Mouse (Mus musculus): ENCODE data around the gene Polr1e. TPM values are rescaled to one million over a fixed set of nuclear protein-coding genes. Genes with fewer than 3 reads are reported as not detected.
"Not testable (repeated sequence)": the region's sequence is repeated elsewhere in the genome, so short reads cannot be mapped to it uniquely, and the experiment has no call there.

Polr1e gene
- total RNA-seq, 4 experiments from 2014 or later: 17.5 to 23.3 (median 20.6) TPM

DNA sequence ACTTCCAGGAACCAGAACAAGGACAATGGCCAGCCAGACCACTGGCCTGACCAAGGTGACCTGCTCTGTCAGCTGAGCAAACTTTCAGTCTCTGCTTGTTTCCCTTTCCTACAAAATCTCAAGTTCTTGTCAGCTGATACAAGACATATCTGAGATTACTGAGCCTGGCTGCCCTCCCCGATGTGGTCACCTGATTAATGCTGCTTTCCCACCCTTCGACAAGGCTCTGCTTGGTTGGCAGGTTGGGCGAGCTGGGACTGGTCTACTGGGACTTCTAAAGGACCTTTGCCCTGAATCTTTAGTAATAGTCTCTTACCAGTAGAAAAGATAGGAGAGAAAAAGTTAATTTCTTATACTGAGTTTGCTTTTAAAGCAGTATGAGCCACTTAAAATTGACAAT is 12.9 kb upstream of the Polr1e start:
- no peak for DNase-seq (ENCODE audit: low spot score)

DNA sequence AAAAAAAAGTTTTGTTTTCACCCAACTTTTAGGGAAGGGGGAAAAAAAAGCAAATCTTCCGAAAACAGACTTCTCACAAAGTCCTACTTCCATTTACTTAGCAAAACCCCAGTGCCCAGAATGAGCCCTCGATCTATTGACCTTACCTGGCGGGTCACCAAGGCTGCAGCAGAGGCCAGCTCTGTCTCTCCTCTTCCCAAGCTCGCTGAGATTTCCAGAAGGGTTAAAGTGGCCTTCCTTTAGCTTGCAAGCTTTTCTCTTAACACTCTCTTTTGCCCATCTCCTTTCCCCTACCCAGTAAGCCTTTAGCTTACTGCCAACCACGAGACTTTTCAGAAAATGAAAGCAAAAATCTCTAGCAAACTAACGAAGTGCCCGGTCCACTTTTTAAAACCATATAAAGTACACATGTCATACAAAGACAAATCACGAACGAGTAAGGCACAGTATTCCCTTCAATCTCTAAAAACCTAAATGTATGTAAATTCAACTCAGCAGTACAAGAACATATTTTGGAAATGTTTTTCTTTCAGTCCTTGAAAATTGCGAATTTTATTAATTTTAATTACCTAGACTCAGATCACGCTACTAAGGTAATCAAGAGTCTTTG is 7.5 kb upstream of the Polr1e start:
- no peak for DNase-seq (ENCODE audit: low spot score)

DNA sequence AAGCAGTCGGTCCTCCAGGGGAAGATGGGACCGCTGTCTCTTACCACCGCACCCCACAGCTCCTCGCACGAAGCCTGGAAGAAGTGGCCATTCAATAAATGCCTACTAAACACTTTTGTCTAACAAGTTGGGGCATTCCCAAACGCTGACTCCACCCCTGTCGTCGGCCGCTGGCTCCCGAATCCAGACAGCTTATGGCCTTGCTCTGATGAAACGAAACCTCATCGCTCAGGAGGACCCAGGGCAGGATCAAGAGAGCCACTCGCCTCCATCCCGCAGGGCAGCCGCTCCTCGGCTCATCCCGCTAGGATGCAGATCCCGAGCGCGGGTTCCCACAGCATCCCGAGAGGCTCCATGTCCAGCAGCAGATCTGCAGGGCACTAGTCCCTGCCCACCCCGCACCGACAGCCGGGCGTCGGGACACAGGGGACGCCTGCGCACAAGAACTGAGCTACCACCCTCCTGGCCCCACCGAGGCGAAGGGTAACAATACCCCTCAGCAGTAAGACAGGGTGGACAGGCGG is 6.7 kb upstream of the Polr1e start:
- peak; percentile 75 for DNase-seq (ENCODE audit: low spot score)

DNA sequence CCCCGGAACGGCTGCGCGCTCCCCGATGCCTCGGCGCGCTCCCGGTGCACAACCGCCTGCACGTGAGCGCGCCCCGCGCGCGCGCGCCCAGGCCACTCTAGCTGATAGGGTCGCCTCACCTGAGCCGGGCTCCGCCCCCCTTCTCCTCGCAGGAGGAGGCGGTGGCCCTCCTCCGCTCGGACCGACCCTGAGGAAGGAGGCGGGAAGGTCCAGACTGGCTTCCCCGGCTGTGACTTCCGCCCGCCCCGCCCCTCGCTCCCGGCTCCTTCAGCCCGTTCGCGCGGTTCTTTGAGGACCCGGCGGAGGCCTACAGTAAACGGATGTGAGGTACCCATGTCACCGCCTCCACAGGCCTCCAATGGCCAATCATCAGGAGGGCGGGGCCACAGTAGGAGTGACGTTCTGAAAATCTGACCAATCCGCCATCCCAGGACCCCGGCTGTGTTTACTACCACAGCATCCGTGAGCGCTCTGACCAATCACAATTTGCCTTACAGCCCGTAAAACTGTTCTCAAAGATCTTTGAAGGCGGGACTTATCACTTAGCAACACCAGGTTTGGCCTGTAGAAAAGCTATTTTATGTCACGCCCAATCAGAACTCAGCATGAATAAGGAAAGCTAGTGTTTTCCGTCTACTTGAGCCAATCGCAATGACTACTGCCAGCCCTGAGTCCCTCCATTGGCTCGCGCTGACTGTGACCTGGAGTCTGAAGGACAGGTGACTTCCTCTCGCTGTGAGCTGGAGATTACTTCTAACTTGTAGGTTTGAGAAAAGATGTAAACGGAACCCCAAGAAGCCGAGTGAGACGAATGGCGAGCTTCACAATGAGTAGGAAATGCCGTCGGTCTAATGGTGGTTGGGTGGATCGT is 6.0 kb upstream of the Polr1e start, which contains the start of gene Zbtb5:
TSS of gene Zbtb5 (minus strand) at position 308 of the 871 bp plus-strand sequence.
- DNase-seq (ENCODE audit: low spot score): peak; percentile 100

DNA sequence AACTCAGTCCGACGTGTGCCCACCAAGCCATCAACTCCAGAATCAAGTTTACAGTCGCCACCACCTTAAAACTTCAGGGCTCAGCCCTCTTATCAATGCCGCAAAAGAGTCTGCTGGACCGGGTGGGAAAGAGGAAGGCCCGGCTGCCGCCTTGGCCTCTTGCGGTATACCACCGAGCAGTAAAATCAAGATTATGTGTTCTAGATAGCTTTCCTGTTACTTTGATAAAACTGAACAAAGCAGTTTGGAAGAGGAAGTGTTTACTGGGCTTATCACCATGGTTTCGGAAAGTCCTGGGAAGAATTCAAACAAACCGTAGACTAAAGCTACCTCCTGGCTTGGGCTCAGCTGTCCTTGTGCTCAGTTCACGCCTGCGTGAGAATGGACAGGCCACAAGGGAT is 5.4 kb upstream of the Polr1e start:
- DNase-seq (ENCODE audit: low spot score): peak; percentile 38

DNA sequence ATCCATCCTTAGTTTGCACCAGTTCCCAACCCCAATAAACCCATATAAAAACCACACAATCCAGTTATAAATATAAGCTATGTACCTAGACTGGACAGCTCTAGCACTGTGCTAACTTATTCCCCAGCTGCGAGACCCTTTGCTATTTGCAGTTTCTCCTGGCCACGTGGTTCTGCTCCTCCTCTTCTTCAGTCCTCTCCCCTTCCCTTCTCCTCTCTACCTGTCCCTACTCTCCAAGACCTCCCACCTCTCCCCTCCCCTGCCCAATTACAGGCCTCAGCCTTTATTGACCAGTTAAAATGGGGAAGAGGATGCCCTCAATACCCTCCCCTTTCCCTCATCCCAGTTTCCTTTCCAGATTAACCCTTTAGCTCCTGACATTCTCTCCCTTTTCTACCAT is 4.8 kb upstream of the Polr1e start:
- no peak for DNase-seq (ENCODE audit: low spot score)

DNA sequence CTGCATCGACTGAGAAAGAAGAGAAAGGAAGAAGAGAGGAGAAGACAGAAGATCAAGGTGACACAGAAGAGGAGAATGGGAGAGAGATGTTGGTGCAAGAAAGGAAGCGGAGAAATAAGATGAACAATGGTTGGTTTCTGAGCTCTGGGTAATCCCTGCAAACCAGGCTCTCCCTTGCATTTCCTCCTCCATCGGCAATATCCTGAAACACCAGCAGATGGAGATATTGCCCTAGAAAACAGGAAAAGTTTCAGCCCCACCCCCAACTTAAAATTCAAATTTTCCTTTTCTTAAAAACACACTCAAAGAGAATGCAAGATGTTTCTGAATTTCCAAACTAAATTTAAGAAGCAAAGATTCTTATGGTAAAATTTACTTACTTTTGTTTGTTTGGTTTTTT is 2.8 kb upstream of the Polr1e start:
- peak; percentile 81 for DNase-seq (ENCODE audit: low spot score)

DNA sequence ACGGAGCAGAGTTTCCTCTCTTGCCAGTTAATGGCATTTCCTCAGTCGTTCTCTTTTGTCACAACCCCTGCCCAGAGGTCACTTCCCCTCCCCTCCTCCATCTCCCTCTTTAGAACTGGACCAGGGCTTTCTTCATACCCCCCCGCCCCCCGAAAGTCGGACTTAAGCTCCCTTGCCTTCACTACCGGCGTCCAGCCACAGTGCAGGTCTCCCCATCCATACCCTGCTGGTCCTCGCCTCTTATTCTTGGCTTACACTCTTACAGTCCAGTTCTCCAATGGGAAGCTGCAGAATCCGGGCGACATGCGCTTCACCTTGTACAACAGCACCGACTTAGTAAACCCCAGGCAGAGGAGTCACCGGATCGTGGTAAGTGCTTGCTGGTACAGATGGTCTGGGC is 626 bp downstream of the Polr1e start:
- DNase-seq (ENCODE audit: low spot score): no peak

DNA sequence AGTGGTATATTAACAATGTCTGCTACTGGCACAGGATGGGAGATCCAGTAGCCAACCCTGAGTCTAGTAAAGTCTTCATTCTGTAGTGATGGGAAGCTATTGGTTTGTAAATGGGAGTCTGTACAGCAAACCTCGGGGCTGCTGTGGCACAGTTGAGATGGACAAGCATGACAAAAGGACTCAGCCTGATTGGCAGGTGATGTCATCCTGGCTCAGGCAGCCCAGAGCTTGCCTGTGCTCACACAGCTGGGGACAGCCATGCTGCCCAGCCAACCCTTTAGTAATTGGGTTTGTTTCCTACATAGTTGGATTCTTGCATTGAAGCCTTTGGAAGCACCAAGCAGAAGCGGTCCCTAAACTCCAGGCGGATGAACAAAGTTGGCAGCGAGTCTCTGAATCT is 8.1 kb downstream of the Polr1e start:
- DNase-seq (ENCODE audit: low spot score): no peak

DNA sequence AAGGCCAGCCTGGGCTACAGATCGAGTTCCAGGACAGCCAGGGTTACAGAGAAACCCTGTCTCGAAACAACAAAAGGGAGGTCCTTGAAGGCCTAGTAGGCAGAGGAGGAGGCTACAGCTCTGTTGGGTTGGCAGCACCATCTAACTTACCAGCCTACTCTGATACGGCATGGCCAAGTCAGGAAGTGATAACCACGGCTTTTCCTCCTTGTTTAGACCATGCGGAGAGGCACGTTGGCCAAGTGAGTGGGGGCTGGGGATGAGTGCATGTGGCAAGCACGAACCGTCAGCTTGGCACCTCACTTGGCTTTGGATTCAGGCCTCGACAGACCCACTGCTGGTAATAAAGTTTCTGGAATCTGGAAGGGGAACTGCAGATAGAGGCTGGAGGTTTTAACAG is 14.2 kb downstream of the Polr1e start:
- DNase-seq (ENCODE audit: low spot score): peak; percentile 31

DNA sequence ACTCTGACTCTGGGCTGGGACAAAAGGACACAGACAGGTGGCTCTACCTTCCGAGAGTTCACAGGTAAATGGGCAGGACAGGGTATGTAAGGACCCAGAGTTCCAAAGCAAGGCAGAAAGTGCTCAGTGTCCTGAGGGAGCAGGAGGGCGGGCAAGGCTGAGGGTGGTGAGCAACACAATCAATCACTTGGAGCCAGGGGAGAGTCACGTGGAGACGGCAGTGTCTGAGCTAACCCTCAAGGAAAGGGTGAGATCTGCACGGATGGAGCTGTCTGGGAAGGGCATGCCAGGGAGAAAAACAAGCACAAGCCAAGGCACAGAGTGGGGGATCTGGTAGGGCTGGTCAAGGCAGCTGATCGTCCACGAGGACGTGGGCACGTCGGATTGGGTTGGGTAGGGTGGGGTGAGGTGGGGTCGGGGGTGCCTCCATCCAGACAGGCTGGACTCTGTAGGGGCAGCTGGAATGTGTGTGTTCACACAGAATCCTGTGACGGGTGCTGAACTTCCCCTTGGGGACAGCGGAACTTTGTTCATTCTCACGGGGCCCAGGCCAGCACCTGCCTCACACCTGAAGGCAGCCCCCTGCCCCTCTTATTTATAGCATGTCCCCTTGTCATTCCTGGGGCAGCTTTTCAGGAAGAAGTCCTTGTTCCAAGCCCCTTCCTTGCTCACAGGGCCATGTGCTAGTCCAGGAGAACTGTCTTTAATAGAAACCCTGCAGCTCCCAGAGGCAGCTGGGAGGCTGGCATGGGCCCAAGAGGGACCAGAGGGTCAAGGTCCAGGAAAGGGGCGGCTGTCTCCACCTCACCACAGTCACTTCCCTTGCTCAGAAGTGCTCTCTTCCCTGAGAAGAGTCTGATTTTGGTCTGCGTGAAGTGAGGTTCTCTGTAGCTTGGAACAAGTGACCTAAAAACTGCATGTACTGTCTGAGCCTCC is 16.6 kb downstream of the Polr1e start:
- DNase-seq (ENCODE audit: low spot score): no peak

DNA sequence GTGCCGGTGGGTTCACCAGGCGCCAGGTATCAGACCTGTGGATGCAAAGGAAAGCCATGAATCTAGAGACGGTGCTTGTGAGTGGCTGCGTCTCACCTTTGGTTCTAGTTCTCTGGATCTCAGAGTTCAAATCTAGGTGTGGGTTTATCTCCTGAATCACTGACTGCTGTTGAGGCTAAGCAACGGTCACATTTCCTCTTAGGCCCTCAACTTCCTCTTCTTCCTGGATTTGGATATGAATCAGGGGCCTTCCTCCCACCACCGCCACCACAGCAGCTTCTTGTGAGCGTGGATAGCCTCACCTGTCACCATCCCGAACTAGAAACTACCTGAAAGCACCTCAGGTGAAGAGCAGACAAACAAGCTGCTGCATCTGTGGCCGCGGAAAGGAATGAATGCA is 17.7 kb downstream of the Polr1e start:
- no peak for DNase-seq (ENCODE audit: low spot score)

DNA sequence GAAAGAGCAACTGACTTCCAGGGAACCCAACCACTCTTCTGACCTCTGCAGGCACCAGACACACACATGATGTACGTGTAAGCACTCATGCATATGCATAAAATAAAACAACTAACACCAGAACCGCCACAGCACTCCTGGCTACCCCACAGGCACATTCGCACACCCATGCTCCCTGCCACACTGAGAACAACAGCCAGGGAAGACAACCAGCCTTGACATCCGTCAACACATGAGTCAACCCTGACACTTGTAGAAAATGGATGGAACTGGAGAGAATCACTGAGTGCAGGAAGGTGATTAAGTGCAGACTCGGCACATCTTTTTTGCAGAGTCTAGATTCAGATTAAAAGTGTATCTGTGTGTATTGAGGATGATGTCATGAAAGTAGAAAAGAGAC is 18.2 kb downstream of the Polr1e start:
- DNase-seq (ENCODE audit: low spot score): no peak

DNA sequence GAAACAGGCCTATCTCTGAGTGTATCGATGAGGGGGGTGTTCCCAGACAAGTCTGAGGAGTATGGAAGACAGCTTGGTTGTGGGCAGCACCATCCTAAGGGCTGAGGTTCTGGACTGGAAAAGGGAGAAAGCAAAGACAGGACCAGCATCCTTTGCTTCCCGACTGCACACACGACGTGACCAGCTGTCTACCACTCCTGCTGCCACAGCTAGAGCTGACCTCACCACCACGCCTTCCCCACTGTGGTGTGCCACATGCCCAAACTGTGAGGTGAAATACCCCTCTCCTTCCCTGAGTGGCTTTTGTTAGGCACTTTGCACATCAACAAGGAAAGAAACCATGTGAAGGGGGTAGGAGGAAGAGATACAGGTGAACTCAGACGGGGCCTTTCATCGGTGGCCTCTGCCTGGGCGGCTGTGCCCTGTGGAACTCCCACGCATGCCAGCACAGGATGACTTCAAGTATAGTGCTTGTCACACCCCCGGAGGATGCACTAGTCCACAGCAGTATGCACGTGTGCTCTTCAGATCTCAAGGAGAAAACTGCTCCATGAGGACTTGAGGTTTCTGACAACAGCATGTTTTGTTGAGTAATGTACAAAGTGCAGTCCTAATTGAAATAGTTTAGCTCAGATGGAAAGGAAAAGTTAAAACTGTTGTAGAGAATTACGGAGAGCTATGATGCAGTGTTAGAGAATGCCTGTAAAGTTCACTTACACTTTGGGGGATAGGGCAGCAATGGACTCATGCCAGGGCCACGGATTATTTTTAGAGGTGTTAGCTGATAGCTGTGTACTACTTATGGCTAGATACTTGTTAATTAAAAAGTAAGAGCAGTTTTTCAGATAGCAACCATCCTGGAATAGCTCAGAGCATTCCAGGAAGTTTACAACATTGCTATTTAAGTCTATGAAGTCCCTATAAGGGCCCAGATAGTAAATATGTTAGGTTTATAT is 19.4 kb downstream of the Polr1e start:
- peak; percentile 55 for DNase-seq (ENCODE audit: low spot score)

DNA sequence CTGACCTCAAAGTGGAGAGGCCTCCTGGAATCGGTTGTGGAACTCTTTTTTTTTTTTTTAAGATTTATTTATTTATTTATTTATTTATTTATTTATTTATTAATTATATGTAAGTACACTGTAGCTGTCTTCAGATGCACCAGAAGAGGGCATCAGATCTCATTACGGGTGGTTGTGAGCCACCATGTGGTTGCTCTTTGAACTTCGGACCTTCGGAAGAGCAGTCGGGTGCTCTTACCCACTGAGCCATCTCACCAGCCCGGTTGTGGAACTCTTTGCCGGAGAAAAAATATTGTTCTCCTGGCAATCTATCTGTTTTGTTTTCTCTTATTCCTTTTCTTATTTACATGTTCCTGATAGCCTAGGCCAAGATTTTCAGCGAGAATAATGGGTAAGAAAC is 20.5 kb downstream of the Polr1e start:
- DNase-seq (ENCODE audit: low spot score): not testable (repeated sequence)

DNA sequence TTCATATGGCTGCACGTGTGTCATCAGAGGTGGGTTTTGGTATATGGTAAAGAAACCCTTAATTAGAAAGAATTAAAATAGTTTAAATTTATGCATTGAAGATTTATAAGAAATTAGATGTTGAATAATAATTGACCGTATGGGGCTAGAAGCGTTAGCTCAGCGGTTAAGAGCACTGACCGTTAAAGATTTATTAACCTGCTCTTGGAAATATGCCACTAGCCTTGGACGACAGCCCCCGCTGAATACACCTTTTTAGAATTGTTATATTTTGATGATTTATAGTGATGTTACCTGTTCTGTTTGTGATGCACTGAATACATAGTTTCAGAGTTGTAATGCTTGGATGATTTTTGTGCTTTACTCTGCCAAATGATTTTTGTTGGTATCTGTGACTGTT is 21.2 kb downstream of the Polr1e start:
- DNase-seq (ENCODE audit: low spot score): not testable (repeated sequence)

DNA sequence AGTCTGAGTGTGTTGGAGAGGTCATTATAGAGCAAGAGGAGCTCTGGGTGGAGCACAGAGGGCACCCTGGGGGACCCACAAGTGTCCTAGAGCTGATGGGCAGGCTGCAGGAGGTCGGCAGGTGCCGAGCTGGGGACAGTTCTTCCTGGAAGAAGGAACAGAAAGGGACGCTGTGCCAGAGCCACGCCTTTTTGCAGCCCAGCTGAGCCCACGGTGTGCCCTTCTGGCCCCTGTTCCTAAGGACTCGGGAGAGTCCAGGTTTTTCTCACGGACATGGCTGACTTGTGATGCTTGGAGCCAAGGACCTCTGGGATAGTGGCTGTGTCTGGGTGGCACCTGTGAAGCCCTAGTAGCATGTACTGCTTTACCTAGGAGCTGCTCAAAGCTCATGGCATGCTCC is 22.4 kb downstream of the Polr1e start:
- no peak for DNase-seq (ENCODE audit: low spot score)

DNA sequence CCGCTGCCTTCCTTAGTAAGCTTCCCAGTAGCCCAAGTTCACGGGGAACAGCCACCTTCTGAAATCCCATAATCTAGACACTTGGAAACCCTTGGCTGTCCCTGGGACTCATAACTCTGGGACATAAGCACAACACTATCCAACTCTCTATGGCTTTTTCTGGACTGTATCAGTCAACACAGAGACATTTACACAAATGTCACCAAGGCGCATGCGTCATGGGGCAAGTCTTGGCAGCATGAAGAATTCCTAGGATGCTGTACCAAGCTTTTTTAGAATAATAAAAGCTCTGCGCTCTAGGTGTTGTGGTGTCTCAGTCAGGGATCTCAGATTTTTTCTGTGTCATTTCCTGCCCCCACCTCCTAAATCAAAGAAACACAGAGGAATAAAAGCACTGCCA is 28.3 kb downstream of the Polr1e start:
- peak; percentile 39 for DNase-seq (ENCODE audit: low spot score)

DNA sequence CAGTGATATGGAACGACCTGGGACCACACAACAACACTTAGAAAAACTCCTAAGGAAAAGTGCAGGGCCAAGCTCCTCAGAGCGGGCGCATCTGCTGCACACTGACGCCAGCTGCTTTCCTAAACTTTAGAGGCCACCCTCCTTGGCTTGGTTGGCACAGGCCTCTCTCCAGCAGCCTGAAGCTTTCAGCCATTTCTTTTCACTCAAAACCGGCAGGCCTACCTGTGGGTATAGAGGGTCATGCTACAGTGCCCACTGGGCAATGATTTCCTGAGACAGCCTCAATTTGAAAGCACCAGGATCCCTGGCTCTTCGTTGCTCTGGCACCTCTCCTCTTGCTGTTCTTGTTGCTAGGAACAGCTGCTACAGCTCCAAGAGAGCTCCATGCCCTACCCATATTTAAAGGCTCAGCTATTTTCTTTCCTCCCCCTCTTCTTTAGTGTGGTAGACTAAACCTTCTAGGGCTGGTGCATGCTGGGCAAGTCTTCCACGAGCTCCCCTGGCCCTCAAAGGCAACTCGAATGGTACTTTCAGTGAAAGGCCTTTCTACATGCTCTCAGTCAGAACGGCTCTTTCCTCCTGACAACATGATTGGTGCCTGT is 29.0 kb downstream of the Polr1e start:
- DNase-seq (ENCODE audit: low spot score): no peak

DNA sequence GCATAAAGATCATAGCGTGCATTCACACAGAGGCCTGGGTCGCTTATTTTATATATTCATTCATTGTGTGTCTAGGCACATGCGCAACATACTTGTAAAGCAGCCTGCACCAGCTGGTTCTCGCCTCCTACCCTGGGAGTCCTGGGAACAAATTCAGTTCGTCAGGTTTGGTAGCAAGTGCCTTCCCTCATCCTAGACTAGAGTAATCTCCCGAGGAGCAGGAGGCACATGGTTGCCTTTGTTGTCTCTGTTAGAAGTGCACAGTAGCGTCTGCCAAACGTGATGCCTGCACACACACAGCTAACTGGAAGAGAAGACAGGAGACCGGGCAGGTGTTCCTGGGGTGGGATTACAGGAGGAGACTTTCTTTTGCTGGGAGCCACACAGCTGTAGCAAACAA is 29.6 kb downstream of the Polr1e start:
- DNase-seq (ENCODE audit: low spot score): no peak

Data from heart, adult 8-10 months (tissue).